Mouse (Mus musculus): ENCODE data around the gene Tbc1d9.
A peak's percentile ranks its signal among the peaks of the same experiment; 100 is the strongest.

Tbc1d9 gene

DNA sequence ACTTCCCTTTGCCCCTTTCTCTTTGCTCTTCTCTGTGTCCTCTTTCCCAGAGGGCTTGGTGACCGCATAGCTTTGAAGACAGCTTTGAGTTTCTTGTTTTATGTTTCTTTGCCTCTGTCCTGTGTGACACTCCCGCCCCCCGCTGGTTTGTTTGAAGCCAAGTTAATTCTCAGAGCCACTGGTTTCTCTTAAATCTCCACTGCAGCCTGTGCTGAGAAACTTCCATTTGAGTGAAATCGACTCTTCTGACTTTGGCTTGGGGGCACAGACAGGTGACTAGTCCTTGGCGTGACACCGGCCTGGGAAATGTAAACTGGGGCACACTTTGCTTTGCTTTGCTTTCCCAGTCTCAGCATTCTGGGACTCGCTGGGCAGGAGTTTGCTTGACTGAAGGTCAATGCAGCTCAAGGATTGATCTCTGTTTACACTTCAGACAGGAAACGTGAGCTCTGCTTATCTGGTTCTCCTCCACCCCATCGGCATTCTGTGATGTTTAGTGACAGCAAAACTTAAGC, 13.1 kb downstream of the Tbc1d9 start:
- no peak for DNase-seq (ENCODE audit: low spot score)

DNA sequence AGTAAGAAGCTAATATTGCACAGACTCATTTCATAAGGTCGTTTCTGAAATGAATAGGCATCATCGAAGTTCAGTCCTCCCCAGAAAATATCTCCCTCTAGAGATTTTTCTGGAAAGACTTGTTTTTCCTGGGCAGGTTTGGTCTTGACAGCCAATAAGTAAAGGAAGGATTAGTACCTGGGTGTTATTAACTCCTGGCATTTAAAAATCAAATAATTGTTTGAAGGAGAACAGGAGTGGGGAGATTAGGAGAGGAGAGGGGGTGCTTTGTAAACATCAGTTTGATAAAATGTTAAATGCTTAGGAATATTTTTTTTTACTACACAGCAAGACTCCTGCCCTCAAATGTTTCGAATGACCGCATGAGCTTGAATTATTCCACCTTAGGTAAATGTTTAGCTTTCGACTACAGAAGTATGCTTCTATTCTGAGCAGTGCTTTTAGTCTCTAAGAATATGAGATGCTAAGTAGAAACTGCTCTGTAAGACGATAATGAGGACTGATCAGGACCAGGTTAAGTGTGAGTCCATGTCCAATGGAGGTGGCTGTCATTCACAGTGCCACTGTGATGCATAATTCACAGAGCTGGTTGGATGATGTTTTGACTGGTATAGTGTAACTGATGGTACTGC, 16.8 kb downstream of the Tbc1d9 start:
- no peak for DNase-seq (ENCODE audit: low spot score)

DNA sequence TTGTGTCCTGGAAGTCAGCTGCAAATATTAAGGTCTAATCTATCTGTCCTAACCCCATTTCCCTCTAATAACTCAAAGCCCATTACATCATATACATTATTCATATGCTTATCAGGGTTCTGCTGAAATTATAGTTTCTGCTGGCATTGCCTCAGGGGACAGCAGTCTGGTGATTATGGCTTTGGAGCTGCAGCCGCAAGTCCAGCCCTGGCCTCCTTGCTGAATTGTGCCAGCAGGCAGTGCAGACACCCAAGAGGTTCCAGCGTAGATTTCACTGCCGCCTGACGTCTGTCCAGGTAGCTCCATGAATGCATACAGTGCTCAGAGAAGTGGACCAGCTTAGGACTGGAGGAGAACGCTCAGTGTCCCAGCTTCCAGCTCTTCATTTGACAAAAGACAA, 17.6 kb downstream of the Tbc1d9 start:
- DNase-seq (ENCODE audit: low spot score), result no peak

DNA sequence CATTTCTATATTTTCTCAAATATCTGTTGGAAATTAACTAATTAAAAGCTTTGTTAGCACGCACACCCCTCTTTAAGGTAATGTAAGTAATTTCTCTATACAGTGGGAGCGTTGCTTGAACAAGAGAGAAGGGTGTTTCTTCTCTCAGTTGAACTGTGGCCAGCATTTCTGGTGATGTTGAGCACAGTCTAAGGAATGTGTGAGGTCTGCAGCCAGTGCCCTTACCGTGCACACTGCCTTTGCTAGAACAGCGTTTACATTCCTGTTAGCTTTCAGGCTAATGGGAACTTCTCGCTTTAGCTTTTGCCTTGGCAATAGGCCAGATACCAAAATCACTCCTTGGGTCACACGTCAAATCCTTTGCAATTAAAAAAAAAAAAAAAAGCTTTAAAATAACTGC, 21.2 kb downstream of the Tbc1d9 start:
- DNase-seq (ENCODE audit: low spot score), result no peak

DNA sequence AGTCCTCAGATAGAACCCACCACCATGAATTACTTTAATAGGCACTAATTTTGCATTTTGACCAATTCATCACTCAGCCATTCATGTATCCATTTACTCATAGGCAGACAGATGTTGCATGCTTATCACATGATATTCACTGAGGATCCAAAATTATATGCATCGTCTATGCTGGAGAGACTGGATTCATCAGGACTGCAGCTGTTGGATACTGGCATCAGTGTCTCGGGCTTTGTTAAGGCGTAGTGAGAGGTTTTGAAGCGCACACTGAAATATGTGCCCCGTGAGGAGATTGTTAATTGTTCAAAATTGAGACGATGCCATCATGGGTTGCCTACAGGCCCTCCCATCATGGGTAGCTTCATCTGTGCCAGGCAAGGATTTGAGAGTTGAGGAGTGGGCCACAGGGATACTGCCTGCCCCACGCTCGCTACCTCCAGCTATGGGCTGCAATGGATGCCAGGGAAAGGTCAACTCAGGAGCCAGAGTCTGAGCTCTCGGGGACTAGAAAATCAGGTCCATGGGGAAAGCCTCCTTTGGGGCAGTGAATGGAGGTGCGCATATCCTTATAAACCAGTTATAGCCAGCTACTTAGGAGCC, 22.3 kb downstream of the Tbc1d9 start:
- DNase-seq (ENCODE audit: low spot score), result no peak

DNA sequence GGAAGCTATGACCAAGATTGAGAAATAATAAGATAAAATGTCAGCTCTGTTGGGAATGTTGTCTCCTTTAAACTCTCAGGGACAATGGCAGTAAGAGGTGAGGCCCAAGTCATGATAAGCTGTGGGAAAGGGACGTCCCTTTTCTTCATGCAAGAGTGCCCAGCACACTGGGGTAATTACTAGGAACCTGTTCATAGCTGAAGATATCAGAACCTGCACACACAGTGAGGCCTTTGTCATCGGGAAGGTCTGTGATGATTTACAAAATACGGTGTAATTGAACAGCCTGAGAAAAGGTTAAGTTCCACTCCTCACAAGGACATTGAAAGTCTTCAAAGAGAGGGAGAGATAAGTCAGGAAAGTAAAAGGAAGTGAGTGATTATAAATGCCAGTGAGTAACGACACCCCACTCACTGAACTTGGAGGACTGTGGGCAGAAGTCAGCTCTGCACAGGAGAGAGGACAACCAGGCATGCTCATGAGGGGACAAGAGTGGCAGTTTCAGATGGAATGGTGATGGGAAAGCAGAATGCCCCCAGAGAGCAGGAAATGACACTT, 24.5 kb downstream of the Tbc1d9 start:
- no peak for DNase-seq (ENCODE audit: low spot score)

DNA sequence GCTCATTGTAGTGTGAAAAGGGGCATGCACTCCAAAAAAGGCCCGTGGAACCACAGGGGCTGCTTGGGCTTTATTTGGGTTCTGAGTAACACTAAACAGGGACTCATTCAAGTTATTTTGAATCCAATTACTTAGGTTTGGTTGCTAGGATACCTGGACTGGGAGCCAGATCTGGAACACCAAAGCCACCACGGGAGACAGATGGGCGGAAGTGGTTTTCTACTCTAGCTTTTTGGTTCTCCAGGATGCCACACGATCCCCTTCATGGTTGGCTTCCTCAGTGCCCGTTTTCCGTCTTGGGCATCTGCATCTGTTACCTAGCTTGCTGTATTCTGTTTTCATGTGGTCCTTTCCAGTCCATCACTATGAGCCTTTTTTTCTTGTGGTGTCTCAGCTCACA, 30.9 kb downstream of the Tbc1d9 start:
- no peak for DNase-seq (ENCODE audit: low spot score)

DNA sequence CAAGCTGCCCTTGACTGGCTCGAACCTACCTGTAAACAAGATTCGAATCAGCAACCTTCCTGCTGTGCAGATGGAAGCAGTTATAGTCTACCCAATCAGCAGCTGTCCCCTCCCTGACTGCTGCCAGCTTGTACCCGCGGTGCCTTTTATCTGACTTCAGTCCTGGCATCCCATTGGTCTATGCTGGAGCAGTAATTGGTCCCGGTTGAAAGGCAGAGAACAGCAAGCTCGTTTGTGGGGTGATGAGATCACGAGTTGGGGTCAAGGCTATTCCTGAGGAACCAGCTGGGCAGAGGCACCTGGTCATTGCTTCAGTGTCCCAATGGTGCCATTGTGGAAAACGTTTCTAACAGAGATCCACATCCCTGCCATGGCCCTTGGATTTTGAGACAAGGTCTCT, 34.6 kb downstream of the Tbc1d9 start:
- DNase-seq (ENCODE audit: low spot score), result no peak

DNA sequence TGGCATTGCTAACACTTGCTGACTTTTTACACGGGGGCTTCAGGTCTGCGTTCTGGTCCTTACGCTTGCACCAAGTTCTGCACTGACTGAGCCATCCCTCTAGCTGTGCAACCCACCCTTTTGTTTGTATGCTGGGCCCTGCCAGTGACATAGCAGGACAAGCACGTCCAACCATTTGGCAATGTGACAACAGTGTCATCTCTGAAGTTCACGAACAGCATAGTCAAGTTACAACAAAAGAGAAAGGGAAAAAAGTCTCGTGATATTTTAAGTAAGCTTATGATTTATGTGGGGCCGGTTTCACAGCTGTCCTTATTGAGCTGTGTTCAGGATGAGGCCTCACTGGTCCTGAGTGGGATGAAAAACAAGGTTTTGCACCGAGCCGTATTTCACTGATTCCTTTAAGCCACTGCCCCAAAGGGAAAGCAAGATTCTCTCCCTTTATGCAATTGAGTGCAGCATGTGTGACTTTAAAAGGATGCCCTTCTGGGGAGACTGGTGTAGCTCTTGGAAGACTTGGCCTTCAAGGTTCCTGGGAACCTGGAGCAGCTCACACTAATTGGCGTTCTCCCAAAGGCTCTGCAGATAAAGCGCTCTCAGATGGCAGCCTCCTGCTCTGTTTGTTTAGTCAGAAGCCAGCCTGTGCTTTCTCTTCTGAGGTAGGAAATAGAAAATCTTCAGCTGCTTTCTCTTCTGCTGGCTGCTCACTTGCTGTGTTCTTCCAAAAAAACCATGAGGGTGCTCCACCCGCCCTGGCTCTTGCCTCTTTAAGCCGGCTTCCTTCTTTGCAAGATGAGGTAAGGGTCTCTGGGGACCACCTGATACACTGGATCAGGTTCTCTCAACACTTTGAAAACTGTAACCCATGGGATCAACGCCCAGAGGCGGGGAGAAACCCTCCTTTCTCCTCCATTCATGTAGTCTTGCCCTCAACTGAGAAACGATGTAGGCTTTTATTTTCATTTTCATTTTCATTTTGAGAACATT, 35.3 kb downstream of the Tbc1d9 start:
- peak; percentile 34 for DNase-seq (ENCODE audit: low spot score)

DNA sequence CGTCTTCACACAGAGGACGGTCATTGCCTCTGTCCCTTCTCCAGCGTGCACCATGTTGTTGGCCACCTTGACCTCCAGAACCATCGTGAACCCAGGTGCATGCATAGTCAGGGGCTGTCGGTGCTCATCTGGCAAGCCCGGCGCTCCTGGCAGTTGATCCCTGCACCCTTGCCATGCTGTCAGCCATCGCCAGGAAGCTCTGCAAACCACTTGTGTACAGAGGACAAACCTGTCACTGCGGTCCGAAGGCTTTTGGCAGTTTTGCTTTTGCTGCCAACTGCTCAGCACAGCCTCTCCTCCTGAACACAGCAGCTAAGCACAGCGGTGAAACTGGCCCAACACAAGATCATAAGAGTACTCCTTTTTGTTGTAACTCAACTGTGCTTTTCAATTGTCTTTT, 37.8 kb downstream of the Tbc1d9 start:
- no peak for DNase-seq (ENCODE audit: low spot score)

DNA sequence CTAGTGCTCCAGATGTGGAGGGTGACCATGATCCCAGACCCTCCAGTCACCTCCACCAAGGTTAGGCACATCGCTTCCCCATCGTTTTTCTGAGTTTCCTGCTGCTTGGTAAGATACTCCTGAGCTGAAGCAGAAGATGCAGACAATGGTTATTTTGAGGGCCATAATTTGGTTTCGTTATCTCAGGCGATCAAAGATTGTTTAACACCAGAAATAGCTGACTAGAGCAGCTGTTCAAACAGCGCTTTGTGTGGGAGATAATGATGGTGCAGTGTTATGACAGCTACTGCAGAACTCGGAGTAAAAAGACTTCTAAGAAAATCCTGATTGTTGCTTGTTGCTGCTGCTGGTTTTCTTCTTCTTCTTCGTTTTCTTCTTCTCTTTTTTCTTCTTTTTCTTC, 40.8 kb downstream of the Tbc1d9 start:
- DNase-seq (ENCODE audit: low spot score), result peak; percentile 55

DNA sequence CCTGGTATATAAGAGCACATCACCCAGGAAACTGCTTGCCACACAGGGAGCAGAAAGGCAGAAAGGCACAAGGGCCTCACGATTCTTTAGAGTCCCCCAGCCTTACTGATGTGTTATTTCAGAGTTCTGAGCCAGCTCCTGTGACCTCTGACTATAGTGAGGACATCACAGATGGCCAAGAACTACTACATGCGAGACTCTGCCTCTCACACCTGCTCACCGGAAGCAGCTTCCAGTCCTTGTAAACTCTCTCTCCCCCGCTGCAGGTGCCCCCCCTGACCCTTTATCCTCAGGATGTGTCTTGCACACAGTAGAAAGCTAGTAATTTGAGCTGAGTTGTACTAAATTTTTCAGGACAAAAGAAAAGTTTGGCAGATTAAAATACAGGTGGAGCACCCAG, 44.4 kb downstream of the Tbc1d9 start:
- DNase-seq (ENCODE audit: low spot score), result no peak

DNA sequence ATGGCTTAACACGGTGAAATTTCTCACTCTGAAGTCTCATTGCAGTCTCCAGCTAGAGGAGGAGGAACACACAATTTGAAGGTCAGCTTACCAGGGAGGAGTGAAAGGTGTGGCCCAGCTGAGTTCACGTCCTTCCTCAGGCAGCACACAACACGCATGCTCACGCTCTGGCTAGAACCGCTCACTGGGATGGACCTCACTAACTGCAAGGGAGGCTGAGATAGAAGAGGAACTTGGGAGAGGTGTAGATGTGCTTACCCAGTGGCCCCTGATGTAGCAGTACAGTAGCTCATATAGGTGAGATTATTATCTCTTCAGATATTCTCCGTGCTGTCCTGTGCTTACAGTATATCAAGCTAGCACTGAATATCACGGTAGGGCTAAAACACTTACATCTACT, 45.5 kb downstream of the Tbc1d9 start:
- no peak for DNase-seq (ENCODE audit: low spot score)

DNA sequence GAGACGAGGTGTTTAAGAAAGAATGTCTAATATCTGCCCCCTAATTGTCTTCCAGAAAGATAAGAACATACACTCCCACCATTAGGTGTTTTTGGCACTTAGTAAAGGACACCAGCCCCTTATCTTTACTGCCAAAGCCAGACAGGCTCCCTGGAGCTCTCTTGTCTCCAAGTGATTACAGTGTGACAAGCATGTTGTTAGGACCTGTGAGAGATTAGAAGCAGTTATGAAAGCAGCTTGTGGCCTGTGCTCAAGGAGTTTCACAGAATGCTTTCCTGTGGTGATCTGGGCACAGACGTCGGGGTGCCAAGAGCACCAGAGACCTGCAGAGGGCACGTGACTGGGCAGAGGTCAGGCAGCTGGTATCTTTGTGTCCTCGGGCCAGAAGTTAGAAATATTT, 49.9 kb downstream of the Tbc1d9 start:
- DNase-seq (ENCODE audit: low spot score), result no peak

DNA sequence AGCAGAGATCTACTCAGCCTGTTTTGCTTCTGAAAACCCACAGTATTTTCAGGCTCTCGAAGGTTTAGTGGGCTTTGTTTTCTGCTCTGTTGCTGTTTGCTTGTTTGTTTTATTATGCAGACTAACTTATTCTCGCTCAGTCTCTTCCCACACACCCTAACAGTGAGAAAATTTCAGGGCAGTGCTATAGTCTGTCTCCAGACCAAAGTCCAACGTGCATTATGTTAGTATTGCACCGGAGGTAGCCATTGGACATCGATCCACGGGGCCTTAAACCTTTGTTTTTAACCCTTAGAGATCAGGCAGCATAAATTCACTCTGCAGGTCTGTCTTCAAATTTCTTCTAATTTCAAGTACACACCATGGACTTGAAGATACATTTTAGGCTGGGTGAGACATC, 51.4 kb downstream of the Tbc1d9 start:
- DNase-seq (ENCODE audit: low spot score), result no peak

DNA sequence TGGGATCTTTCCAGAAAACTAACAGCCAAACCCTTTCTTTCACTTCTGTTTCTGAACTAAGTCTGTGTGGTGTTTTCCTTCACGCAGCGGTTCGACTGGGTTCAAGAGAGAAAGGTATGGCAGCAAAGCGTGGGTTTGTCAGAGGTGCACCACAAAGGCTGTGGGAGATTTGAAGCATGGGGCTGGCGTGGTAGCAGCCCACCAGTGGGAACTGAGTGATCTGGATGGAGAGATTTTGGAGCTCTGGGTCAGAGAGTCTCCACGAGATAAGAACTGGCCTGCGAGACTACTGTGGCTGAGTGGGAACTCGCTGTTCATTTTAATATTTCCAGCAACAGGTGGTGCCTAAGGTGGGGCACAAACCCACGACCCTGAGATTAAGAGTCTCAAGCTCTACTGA, 52.0 kb downstream of the Tbc1d9 start:
- DNase-seq (ENCODE audit: low spot score), result no peak

DNA sequence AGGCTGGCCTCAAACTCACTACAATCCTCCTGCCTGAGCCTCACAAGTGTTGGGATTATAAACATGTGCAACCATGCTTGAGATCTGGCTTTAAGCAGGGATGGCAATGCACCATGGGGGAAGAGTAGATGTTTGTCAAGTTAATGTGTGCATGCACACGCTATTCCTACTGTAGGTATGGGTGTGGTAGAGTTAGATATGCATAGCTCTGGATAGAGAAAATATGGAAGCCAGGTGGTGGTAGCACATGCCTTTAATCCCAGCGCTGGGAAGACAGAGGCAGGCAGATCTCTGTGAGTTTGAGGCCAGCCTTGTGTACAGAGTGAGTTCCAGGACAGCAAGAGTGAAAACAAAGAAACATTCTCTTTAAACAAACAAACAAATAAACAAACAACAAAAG, 52.7 kb downstream of the Tbc1d9 start:
- DNase-seq (ENCODE audit: low spot score), result no peak

DNA sequence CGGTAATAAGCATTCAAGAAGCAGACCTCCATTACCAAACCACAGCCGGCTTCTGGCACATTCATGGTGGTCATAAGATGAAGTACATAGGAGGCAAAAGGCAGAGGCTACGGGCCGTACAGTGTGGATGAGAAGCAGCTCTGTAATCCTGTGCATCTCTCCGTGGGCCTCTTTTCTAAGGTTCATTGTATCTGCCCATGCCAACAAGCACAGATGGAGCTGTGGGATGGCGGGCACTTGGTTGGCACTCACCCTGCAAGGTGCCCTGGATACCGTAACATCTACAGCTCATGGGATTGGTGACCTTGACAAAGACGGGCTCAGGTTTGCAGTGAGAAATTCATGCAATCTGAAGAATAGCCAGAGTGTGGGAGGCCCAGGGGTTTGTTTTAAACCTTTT, 54.2 kb downstream of the Tbc1d9 start:
- no peak for DNase-seq (ENCODE audit: low spot score)

DNA sequence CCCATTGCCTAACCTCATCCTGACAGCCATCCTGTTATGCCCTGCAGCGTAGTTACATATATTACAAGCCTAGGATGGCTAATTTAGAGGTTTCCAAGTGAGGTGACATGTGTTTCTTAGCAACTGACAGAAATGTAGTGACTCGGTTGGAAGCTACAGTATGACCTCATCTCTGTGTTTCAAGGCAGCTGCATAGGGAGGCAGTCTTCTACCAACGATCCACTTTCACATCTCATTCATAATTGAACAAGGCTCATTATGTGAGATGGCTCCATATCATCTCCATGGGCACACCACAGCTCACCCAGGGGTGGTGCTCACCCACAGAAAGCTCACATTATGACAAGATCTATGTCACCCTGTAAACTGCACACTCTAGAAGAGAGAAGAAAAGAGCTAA, 55.6 kb downstream of the Tbc1d9 start:
- no peak for DNase-seq (ENCODE audit: low spot score)

DNA sequence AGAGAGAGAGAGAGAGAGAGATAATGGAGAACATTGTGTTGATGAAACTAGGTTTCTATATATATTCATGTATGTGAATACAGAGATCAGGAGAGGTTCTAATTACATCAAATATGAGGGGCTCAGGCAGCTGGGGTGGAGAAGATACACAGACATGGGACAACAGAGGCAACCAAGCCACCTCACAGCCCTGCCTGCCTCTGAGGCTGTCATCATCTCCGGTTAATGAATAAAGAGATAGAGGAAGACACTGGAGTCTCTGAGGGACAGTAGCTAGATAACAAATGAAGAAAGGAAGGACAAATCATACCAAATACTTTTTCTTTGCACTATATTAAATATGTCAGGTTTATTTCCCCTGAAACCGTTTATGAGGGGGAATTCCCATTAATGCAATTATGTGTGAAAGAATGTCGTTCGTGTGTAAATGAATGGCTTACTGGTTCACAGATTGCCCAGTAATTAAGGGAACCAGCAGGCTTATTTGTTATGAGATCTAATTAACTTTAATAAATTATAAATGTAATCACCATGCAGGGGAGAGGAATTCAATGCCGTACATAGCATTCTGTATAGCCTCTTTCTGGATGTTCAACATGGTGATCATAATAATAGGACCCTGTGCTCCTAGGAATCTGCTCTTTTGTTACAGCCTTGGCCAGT, 59.7 kb downstream of the Tbc1d9 start:
- DNase-seq (ENCODE audit: low spot score), result no peak

DNA sequence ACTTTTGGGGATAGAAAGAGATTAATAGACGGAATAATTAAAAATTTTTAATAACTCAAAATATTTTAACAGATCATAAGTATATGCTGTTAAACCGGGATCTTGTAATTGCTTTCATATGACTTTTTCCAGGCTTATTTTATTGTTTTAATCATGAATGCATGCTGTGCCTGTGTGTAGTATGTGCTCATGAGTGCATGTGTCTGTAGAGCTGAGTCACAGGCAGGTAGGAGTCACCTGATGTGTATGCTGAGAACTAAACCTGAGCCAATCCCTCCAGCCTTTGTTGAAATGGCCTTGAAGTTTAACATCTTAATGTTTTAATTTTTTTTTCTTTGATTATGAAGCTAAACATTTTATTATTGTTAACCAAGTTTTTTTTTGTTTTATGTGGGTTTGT, 60.4 kb downstream of the Tbc1d9 start:
- no peak for DNase-seq (ENCODE audit: low spot score)

DNA sequence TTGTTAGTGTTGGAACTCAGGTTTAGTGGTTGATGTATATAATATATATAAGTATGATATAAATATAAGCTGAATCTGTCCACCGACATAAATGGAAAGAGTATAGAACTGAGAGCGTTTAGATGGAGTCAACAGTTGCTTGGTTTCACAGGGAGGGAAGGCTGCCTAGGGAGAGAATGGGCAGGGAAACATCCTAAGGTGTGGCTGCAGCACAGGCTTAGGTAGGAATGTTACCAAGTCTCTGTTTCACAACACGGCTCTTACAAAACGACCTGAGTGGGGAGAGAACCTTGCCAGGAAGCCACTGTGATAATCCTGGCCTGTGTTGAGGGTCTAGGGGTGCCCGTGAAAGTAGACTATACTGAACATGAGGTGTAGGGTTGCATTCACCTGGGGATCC, 62.2 kb downstream of the Tbc1d9 start:
- DNase-seq (ENCODE audit: low spot score), result no peak

Data from left cerebral cortex, adult 11 months (tissue).